Mouse (Mus musculus): ENCODE data around the gene 1700129C05Rik. TPM values are rescaled to one million over a fixed set of nuclear protein-coding genes. Genes with fewer than 3 reads are reported as not detected.

The 1700129C05Rik gene
- polyA plus RNA-seq, 2 experiments: not detected

DNA sequence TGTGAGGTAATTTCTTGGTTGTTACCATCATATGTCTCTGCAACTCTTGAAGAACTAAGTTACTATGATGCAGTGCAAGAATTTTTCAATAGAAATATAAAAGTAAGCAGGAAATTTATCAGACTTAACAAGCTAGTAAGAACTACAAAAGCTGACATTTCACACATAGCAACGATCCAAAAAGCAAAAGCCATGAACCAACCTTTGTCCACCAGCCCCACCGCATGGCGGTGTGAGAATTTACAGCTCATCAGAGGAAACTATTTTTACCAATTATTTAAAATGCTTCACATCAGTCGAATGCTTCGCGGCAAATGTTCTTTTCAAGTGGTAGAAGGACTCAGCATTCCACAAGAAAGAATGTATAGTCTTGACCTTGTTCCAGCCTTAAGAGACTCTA is 58.3 kb downstream of the 1700129C05Rik start:
- H3K9ac ChIP-seq (ENCODE audit: low read depth, low read length, severe bottlenecking): no peak overlapping the region
- H3K27ac ChIP-seq (replicated peaks; ENCODE audit: low read depth, low read length): no peak overlapping the region
- no peaks in the 10 kb centered on the region for H3K36me3 ChIP-seq (ENCODE audit: control insufficient read depth, insufficient read depth, low read length)
- ATAC-seq (ENCODE audit: low FRiP score, low read depth) (no peak; the same call in 1 of the 2 replicates), DNase-seq (ENCODE audit: low spot score) (peak; percentile 64)
- TF ChIP-seq POLR2A (IDR thresholded peaks at IDR 0.05; ENCODE audit: borderline replicate concordance, extremely low read depth, insufficient read depth, insufficient read length): no peak
- 0 out of 2 replicates have a peak, but pooled peaks cover 2% of the 10 kb centered on the region for H3K4me1 ChIP-seq (ENCODE audit: control insufficient read depth, insufficient read depth, low read length)
- no peaks in the 10 kb centered on the region for H3K9me3 ChIP-seq (ENCODE audit: control insufficient read depth, low read length)
- H3K4me3 ChIP-seq (replicated peaks; ENCODE audit: low read length): no peak overlapping the region
- 27% methylated on average over 6 of the region's 6 CpGs for WGBS
- H3K4me2 ChIP-seq (replicated peaks; ENCODE audit: low read depth, low read length, severe bottlenecking): no peak overlapping the region
- no peaks in the 10 kb centered on the region for H3K27me3 ChIP-seq (ENCODE audit: control insufficient read depth, insufficient read depth, low read length)

Other genes starting within 250 kb of the 1700129C05Rik start
- not detected in 2 replicates for gene Gm5142, start 35.9 kb upstream of the 1700129C05Rik start, polyA plus RNA-seq (2012; rRNA removed)
- gene Gm5142, start 35.9 kb upstream of the 1700129C05Rik start, polyA plus RNA-seq (2014; fragmentation: Nextera tagmentation; extraction: Ambion mirVana): not detected in 2 replicates
- gene Rcbtb1, start 58.3 kb upstream of the 1700129C05Rik start, polyA plus RNA-seq (2012; rRNA removed): 49.7 and 52.5 TPM in 2 replicates
- 46.9 and 59.0 TPM in 2 replicates for gene Rcbtb1, start 58.3 kb upstream of the 1700129C05Rik start, polyA plus RNA-seq (2014; fragmentation: Nextera tagmentation; extraction: Ambion mirVana)
- gene Gm6904, start 117.3 kb upstream of the 1700129C05Rik start, polyA plus RNA-seq (2012; rRNA removed): not detected in 2 replicates
- not detected in 2 replicates for gene Gm6904, start 117.3 kb upstream of the 1700129C05Rik start, polyA plus RNA-seq (2014; fragmentation: Nextera tagmentation; extraction: Ambion mirVana)
- gene Phf11a, start 154.6 kb upstream of the 1700129C05Rik start, polyA plus RNA-seq (2012; rRNA removed): 0.08 TPM in 1 of 2 replicates, not detected in the other
- not detected in 2 replicates for gene Phf11a, start 154.6 kb upstream of the 1700129C05Rik start, polyA plus RNA-seq (2014; fragmentation: Nextera tagmentation; extraction: Ambion mirVana)
- 0.16 and 0.38 TPM in 2 replicates for gene Phf11b, start 198.5 kb upstream of the 1700129C05Rik start, polyA plus RNA-seq (2012; rRNA removed)
- 0.44 and 0.63 TPM in 2 replicates for gene Phf11b, start 198.5 kb upstream of the 1700129C05Rik start, polyA plus RNA-seq (2014; fragmentation: Nextera tagmentation; extraction: Ambion mirVana)
- 1.2 and 1.3 TPM in 2 replicates for gene Phf11d, start 222.6 kb upstream of the 1700129C05Rik start, polyA plus RNA-seq (2012; rRNA removed)
- gene Phf11d, start 222.6 kb upstream of the 1700129C05Rik start, polyA plus RNA-seq (2014; fragmentation: Nextera tagmentation; extraction: Ambion mirVana): 1.4 and 1.5 TPM in 2 replicates